Mouse (Mus musculus): ENCODE results near the gene Cox14. TPM values are rescaled to one million over a fixed set of nuclear protein-coding genes. Genes with fewer than 3 reads are reported as not detected.
A peak's percentile ranks its signal among the peaks of the same experiment; 100 is the strongest.

Cox14 gene
- polyA plus RNA-seq, 1 experiment from 2014 or later, result 297 TPM

GRCm38 (mm10) chr15:99712666-99713559 lies 12.5 kb upstream of the Cox14 start:
- peaks cover 10% of the 10 kb centered on the region for H3K4me1 ChIP-seq (replicated peaks; ENCODE audit: insufficient read depth, low read length)
- no peak for DNase-seq (ENCODE audit: low spot score)
- H3K27me3 ChIP-seq (ENCODE audit: insufficient read depth, low read length), result no peaks in the 10 kb centered on the region
- TF ChIP-seq CTCF (IDR thresholded peaks at IDR 0.05; ENCODE audit: low read depth), result no peak
- 0 out of 2 replicates have a peak overlapping the region, but pooled peaks have one; percentile 8 for H3K27ac ChIP-seq
- no peak overlapping the region for H3K4me2 ChIP-seq (ENCODE audit: low read length)
- peak; percentile 12; the same call in 1 of the 2 replicates for ATAC-seq (replicated peaks; ENCODE audit: low FRiP score, low read depth)
- WGBS, result 50% methylated on average over 13 of the region's 13 CpGs
- H3K4me3 ChIP-seq (replicated peaks; ENCODE audit: low read depth, low read length), result no peak overlapping the region
- no peaks in the 10 kb centered on the region for H3K9me3 ChIP-seq (replicated peaks; ENCODE audit: low read length)
- peaks cover 46% of the 10 kb centered on the region for H3K36me3 ChIP-seq (ENCODE audit: insufficient read depth, low read length)
- no peak overlapping the region for H3K9ac ChIP-seq (ENCODE audit: low read depth, low read length)

- no peak for ATAC-seq (replicated peaks; ENCODE audit: low FRiP score, low read depth)
- peaks cover 15% of the 10 kb centered on the region for H3K4me1 ChIP-seq (replicated peaks; ENCODE audit: insufficient read depth, low read length)
- no peak overlapping the region for H3K27ac ChIP-seq
- no peak for DNase-seq (ENCODE audit: low spot score)
- no peak for TF ChIP-seq CTCF (IDR thresholded peaks at IDR 0.05; ENCODE audit: low read depth)
- 82% methylated on average over 3 of the region's 3 CpGs for WGBS
- H3K36me3 ChIP-seq (ENCODE audit: insufficient read depth, low read length), result peaks cover 42% of the 10 kb centered on the region
- no peak overlapping the region for H3K4me3 ChIP-seq (replicated peaks; ENCODE audit: low read depth, low read length)
- no peak overlapping the region for H3K9ac ChIP-seq (ENCODE audit: low read depth, low read length)
- no peaks in the 10 kb centered on the region for H3K27me3 ChIP-seq (ENCODE audit: insufficient read depth, low read length)
- H3K9me3 ChIP-seq (replicated peaks; ENCODE audit: low read length), result no peaks in the 10 kb centered on the region
- H3K4me2 ChIP-seq (ENCODE audit: low read length), result no peak overlapping the region
Observed at GRCm38 (mm10) chr15:99713569-99713968, 11.8 kb upstream of the Cox14 start.

GRCm38 (mm10) chr15:99714206-99714605 lies 11.2 kb upstream of the Cox14 start:
- Histone ChIP-seq H3K27me3 (ENCODE audit: insufficient read depth, low read length) (no peaks in the 10 kb centered on the region), H3K36me3 (ENCODE audit: insufficient read depth, low read length) (peaks cover 36% of the 10 kb centered on the region), H3K9ac (ENCODE audit: low read depth, low read length) (no peak overlapping the region), H3K4me2 (ENCODE audit: low read length) (no peak overlapping the region), H3K9me3 (replicated peaks; ENCODE audit: low read length) (no peaks in the 10 kb centered on the region), H3K27ac (no peak overlapping the region), H3K4me3 (replicated peaks; ENCODE audit: low read depth, low read length) (no peak overlapping the region), H3K4me1 (replicated peaks; ENCODE audit: insufficient read depth, low read length) (peaks cover 21% of the 10 kb centered on the region)
- DNase-seq (ENCODE audit: low spot score) (no peak), ATAC-seq (replicated peaks; ENCODE audit: low FRiP score, low read depth) (no peak)
- TF ChIP-seq CTCF (IDR thresholded peaks at IDR 0.05; ENCODE audit: low read depth), result no peak
- WGBS, result 71% methylated on average over 4 of the region's 4 CpGs

- Histone ChIP-seq H3K27me3 (ENCODE audit: insufficient read depth, low read length) (no peaks in the 10 kb centered on the region), H3K9ac (ENCODE audit: low read depth, low read length) (no peak overlapping the region), H3K4me1 (replicated peaks; ENCODE audit: insufficient read depth, low read length) (peaks cover 21% of the 10 kb centered on the region), H3K36me3 (ENCODE audit: insufficient read depth, low read length) (peaks cover 29% of the 10 kb centered on the region), H3K4me3 (replicated peaks; ENCODE audit: low read depth, low read length) (no peak overlapping the region), H3K9me3 (replicated peaks; ENCODE audit: low read length) (no peaks in the 10 kb centered on the region), H3K4me2 (ENCODE audit: low read length) (no peak overlapping the region), H3K27ac (no peak overlapping the region)
- ATAC-seq (replicated peaks; ENCODE audit: low FRiP score, low read depth) (0 out of 2 replicates have a peak, but pooled peaks have one; percentile 12), DNase-seq (ENCODE audit: low spot score) (peak; percentile 85)
- TF ChIP-seq CTCF (IDR thresholded peaks at IDR 0.05; ENCODE audit: low read depth), result peak; percentile 96
- 49% methylated on average over 7 of the region's 7 CpGs for WGBS
Observed at GRCm38 (mm10) chr15:99714858-99715257, 10.6 kb upstream of the Cox14 start.

- H3K27me3 ChIP-seq (ENCODE audit: insufficient read depth, low read length), result no peaks in the 10 kb centered on the region
- TF ChIP-seq CTCF (IDR thresholded peaks at IDR 0.05; ENCODE audit: low read depth), result no peak
- H3K9ac ChIP-seq (ENCODE audit: low read depth, low read length), result no peak overlapping the region
- ATAC-seq (replicated peaks; ENCODE audit: low FRiP score, low read depth) (no peak), DNase-seq (ENCODE audit: low spot score) (no peak)
- H3K27ac ChIP-seq, result no peak overlapping the region; the same call in 1 of the 2 replicates
- H3K4me1 ChIP-seq (replicated peaks; ENCODE audit: insufficient read depth, low read length), result peaks cover 21% of the 10 kb centered on the region
- H3K4me2 ChIP-seq (ENCODE audit: low read length), result no peak overlapping the region
- 62% methylated on average over 13 of the region's 13 CpGs for WGBS
- H3K36me3 ChIP-seq (ENCODE audit: insufficient read depth, low read length), result peaks cover 24% of the 10 kb centered on the region
- no peaks in the 10 kb centered on the region for H3K9me3 ChIP-seq (replicated peaks; ENCODE audit: low read length)
- no peak overlapping the region for H3K4me3 ChIP-seq (replicated peaks; ENCODE audit: low read depth, low read length)
Observed at GRCm38 (mm10) chr15:99715361-99715865, 10.0 kb upstream of the Cox14 start.

- peaks cover 21% of the 10 kb centered on the region for H3K4me1 ChIP-seq (replicated peaks; ENCODE audit: insufficient read depth, low read length)
- no peaks in the 10 kb centered on the region for H3K9me3 ChIP-seq (replicated peaks; ENCODE audit: low read length)
- H3K36me3 ChIP-seq (ENCODE audit: insufficient read depth, low read length), result peaks cover 18% of the 10 kb centered on the region
- 47% methylated on average over 11 of the region's 11 CpGs for WGBS
- H3K27ac ChIP-seq, result peak overlapping the region; percentile 48; the same call in 1 of the 2 replicates
- H3K9ac ChIP-seq (ENCODE audit: low read depth, low read length), result 0 out of 2 replicates have a peak overlapping the region, but pooled peaks have one; percentile 13
- TF ChIP-seq CTCF (IDR thresholded peaks at IDR 0.05; ENCODE audit: low read depth), result no peak
- DNase-seq (ENCODE audit: low spot score), result peak; percentile 53
- H3K4me2 ChIP-seq (ENCODE audit: low read length), result no peak overlapping the region
- no peaks in the 10 kb centered on the region for H3K27me3 ChIP-seq (ENCODE audit: insufficient read depth, low read length)
- H3K4me3 ChIP-seq (replicated peaks; ENCODE audit: low read depth, low read length), result no peak overlapping the region
- ATAC-seq (replicated peaks; ENCODE audit: low FRiP score, low read depth), result no peak
Observed at GRCm38 (mm10) chr15:99715982-99716746, 9.3 kb upstream of the Cox14 start.
